Mouse (Mus musculus): ENCODE measurements at regions not wholly inside any gene's neighbourhood (a gene's known extent, or its start where the extent isn't known, plus 50 kb on each side); places are given as distances from the start of the nearest gene placed in this dataset.

GRCm38 (mm10) chr17:85755557-85755956 lies 67.5 kb upstream of the Six2 start:
- TF ChIP-seq CTCF (conservative IDR thresholded peaks at IDR 0.05; ENCODE audit: insufficient read depth, insufficient read length, low read depth, low read length) (no peak), POLR2A (IDR thresholded peaks at IDR 0.05; ENCODE audit: low read depth, low read length) (no peak)
